Mouse (Mus musculus) central nervous system, embryonic 14 days (tissue): ENCODE measurements around the gene Gm13288. TPM values are rescaled to one million over a fixed set of nuclear protein-coding genes. Genes with fewer than 3 reads are reported as not detected.

ENCODE experiments used
- polyA plus RNA-seq: library from polyadenylated mRNA; depleted of rRNA; stranded (reverse); fragments of >200 nt; gene quantifications from 2 replicates; pipeline ENCODE4 v1.2.3, GENCODE M21; 2012; rRNA removed

Gene Gm13288
- polyA plus RNA-seq, 1 experiment = 0.01 TPM

Other genes starting within 250 kb of the Gm13288 start
- gene Ifna15, start 247.3 kb upstream of the Gm13288 start, polyA plus RNA-seq = not detected in 2 replicates
- not detected in 2 replicates for gene Ifna14, start 233.7 kb upstream of the Gm13288 start, polyA plus RNA-seq
- gene Ifna9, start 213.1 kb upstream of the Gm13288 start, polyA plus RNA-seq = not detected in 2 replicates
- not detected in 2 replicates for gene Ifna12, start 202.2 kb upstream of the Gm13288 start, polyA plus RNA-seq
- not detected in 2 replicates for gene C87499, start 171.1 kb upstream of the Gm13288 start, polyA plus RNA-seq
- gene Ifna13, start 161.1 kb upstream of the Gm13288 start, polyA plus RNA-seq = not detected in 2 replicates
- gene Ifna16, start 128.6 kb upstream of the Gm13288 start, polyA plus RNA-seq = not detected in 2 replicates
- gene Ifna2, start 121.6 kb upstream of the Gm13288 start, polyA plus RNA-seq = not detected in 2 replicates
- gene Ifnab, start 114.2 kb upstream of the Gm13288 start, polyA plus RNA-seq = not detected in 2 replicates
- gene Gm26566, start 83.7 kb upstream of the Gm13288 start, polyA plus RNA-seq = 1.2 and 1.6 TPM in 2 replicates
- gene Klhl9, start 83.1 kb upstream of the Gm13288 start, polyA plus RNA-seq = 43.1 and 44.2 TPM in 2 replicates
- not detected in 2 replicates for gene Gm13271, start 50.7 kb upstream of the Gm13288 start, polyA plus RNA-seq
- gene Gm13283, start 45.4 kb upstream of the Gm13288 start, polyA plus RNA-seq = 0.06 TPM in 1 of 2 replicates, not detected in the other
- not detected in 2 replicates for gene Gm13290, start 31.7 kb upstream of the Gm13288 start, polyA plus RNA-seq
- gene Gm13289, start 28.6 kb upstream of the Gm13288 start, polyA plus RNA-seq = not detected in 2 replicates
- gene Gm13272, start 25.7 kb upstream of the Gm13288 start, polyA plus RNA-seq = not detected in 2 replicates
- gene Ifnz, start 23.4 kb upstream of the Gm13288 start, polyA plus RNA-seq = not detected in 2 replicates
- not detected in 2 replicates for gene Gm13276, start 19.8 kb upstream of the Gm13288 start, polyA plus RNA-seq
- not detected in 2 replicates for gene Gm13277, start 16.9 kb upstream of the Gm13288 start, polyA plus RNA-seq
- gene Gm13278, start 14.0 kb upstream of the Gm13288 start, polyA plus RNA-seq = not detected in 2 replicates
- not detected in 2 replicates for gene Gm13275, start 11.0 kb upstream of the Gm13288 start, polyA plus RNA-seq
- gene Gm13279, start 8.1 kb upstream of the Gm13288 start, polyA plus RNA-seq = not detected in 2 replicates
- not detected in 2 replicates for gene Gm13285, start 5.9 kb upstream of the Gm13288 start, polyA plus RNA-seq
- gene Gm13287, start 2.3 kb upstream of the Gm13288 start, polyA plus RNA-seq = not detected in 2 replicates
- gene Ifna7, start 10.7 kb downstream of the Gm13288 start, polyA plus RNA-seq = not detected in 2 replicates
- gene Ifna11, start 14.4 kb downstream of the Gm13288 start, polyA plus RNA-seq = not detected in 2 replicates
- not detected in 2 replicates for gene Ifna6, start 21.9 kb downstream of the Gm13288 start, polyA plus RNA-seq
- gene Ifna5, start 30.0 kb downstream of the Gm13288 start, polyA plus RNA-seq = not detected in 2 replicates
- gene Ifna4, start 36.3 kb downstream of the Gm13288 start, polyA plus RNA-seq = not detected in 2 replicates
- gene Ifna1, start 44.6 kb downstream of the Gm13288 start, polyA plus RNA-seq = not detected in 2 replicates
- gene Ifne, start 74.7 kb downstream of the Gm13288 start, polyA plus RNA-seq = not detected in 2 replicates